Mouse (Mus musculus) liver, adult 2 months (tissue): ENCODE results near the gene Olfr297.

Experiments used
- CTCF ChIP-seq: fragments of 200-500 bp; IDR thresholded peaks from 2 replicates; pipeline ENCODE4 v1.5.1; 2011; ENCODE audit warnings: low read depth, low read length, control low read depth
- POLR2A ChIP-seq: fragments of 200-500 bp; IDR thresholded peaks from 2 replicates; pipeline ENCODE4 v1.6.1; 2011; ENCODE audit warnings: low read length, control low read depth; ENCODE audit not compliant: insufficient read depth; ENCODE audit errors: extremely low read depth

DNA sequence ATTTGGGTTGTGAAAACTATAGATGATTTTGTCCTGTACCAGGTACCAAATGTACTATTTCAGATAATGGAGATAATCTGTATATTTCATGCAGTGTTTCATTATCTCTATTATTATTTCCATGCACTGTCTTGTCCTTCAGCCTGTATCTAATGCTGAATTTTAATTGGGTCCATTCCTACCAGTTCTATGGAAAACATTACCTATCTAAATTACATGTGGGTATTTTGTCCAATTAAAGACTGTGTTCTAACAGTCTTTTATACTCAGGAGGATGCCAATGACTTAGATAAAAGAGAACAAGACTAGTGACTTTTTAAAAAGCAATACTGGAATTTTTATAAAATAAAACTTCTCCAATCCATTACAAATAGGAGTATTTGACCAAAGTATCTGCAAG, at the start of gene Olfr297:
- TF ChIP-seq POLR2A (no peak), CTCF (no peak)
